22 mouse cellular contexts compared by ENCODE assay signal in genomic region chr17:84282388-84283280, GRCm38 (mm10).
DNase-seq lines count a peak whose midpoint lies in the region; ATAC-seq and TF ChIP-seq lines count a peak whose summit lies in the region.
"Had no signal": no experiment of that assay in that cellular context is flagged by ENCODE, and none has a peak within 500 bp of the region (broad histone marks: within the 10 kb centered on the region; RNA-seq: fewer than 3 reads in every experiment).

No protein-coding gene starts in this region.

- TF ChIP-seq EP300 in lung, postnatal 0 days (IDR thresholded peaks at IDR 0.05): no peak

- H3K9me3 ChIP-seq in kidney, embryonic 15.5 days (replicated peaks): no peaks in the 10 kb centered on the region
- H3K9me3 ChIP-seq in lung, embryonic 14.5 days (ENCODE audit: low read depth, low read length): peaks cover 6% of the 10 kb centered on the region; the same call in 1 of the 2 replicates
- H3K9me3 ChIP-seq in lung, postnatal 0 days (ENCODE audit: low read length): no peaks in the 10 kb centered on the region
- H3K9me3 ChIP-seq in intestine, postnatal 0 days (ENCODE audit: control insufficient read depth): no peaks in the 10 kb centered on the region
- H3K9me3 ChIP-seq: embryonic facial prominence, embryonic 15.5 days; hindbrain, embryonic 10.5 days; liver, embryonic 12.5 days; midbrain, embryonic 10.5 days had no signal

- ATAC-seq in kidney, embryonic 15.5 days (replicated peaks; ENCODE audit: low FRiP score): no peak
- no peak for ATAC-seq in lung, embryonic 14.5 days (ENCODE audit: insufficient read depth)
- ATAC-seq in lung, postnatal 0 days: no peak
- ATAC-seq in intestine, postnatal 0 days: no peak
- ATAC-seq: forebrain, embryonic 16.5 days; hindbrain, postnatal 0 days; liver, embryonic 12.5 days had no signal

- 71% methylated on average over 8 of the region's 8 CpGs for WGBS in kidney, embryonic 15.5 days
- WGBS in lung, embryonic 14.5 days: 41% methylated on average over 8 of the region's 8 CpGs
- 50% methylated on average over 8 of the region's 8 CpGs for WGBS in lung, postnatal 0 days
- 70% methylated on average over 8 of the region's 8 CpGs for WGBS in intestine, postnatal 0 days

- peak overlapping the region; percentile 19; the same call in 1 of the 2 replicates for H3K27ac ChIP-seq in kidney, embryonic 15.5 days
- peak overlapping the region; percentile 58 for H3K27ac ChIP-seq in lung, embryonic 14.5 days (ENCODE audit: low read depth)
- H3K27ac ChIP-seq in lung, postnatal 0 days (ENCODE audit: low read length): no peak overlapping the region
- H3K27ac ChIP-seq in intestine, postnatal 0 days (ENCODE audit: low read depth, low read length): no peak overlapping the region
- H3K27ac ChIP-seq: embryonic facial prominence, embryonic 15.5 days; heart, adult 2 months; hindbrain, embryonic 10.5 days; hindbrain, postnatal 0 days; liver, embryonic 12.5 days; midbrain, embryonic 10.5 days; neural tube, embryonic 13.5 days had no signal

- no peak overlapping the region for H3K4me3 ChIP-seq in kidney, embryonic 15.5 days (replicated peaks)
- H3K4me3 ChIP-seq in lung, embryonic 14.5 days (ENCODE audit: low read depth, low read length): no peak overlapping the region
- no peak overlapping the region for H3K4me3 ChIP-seq in lung, postnatal 0 days (ENCODE audit: low read depth, low read length)
- H3K4me3 ChIP-seq in intestine, postnatal 0 days (ENCODE audit: low read depth, low read length): no peak overlapping the region
- H3K4me3 ChIP-seq: embryonic facial prominence, embryonic 15.5 days; heart, adult 2 months; hindbrain, embryonic 10.5 days; liver, embryonic 12.5 days; midbrain, embryonic 10.5 days; neural tube, embryonic 13.5 days had no signal

- no peak overlapping the region for H3K4me2 ChIP-seq in kidney, embryonic 15.5 days
- H3K4me2 ChIP-seq in lung, embryonic 14.5 days: no peak overlapping the region
- no peak overlapping the region for H3K4me2 ChIP-seq in lung, postnatal 0 days (replicated peaks; ENCODE audit: low read depth, low read length)
- no peak overlapping the region for H3K4me2 ChIP-seq in intestine, postnatal 0 days (replicated peaks; ENCODE audit: low read depth)
- H3K4me2 ChIP-seq: embryonic facial prominence, embryonic 15.5 days; liver, embryonic 12.5 days; neural tube, embryonic 13.5 days had no signal

- no peaks in the 10 kb centered on the region for H3K27me3 ChIP-seq in kidney, embryonic 15.5 days
- no peaks in the 10 kb centered on the region for H3K27me3 ChIP-seq in lung, embryonic 14.5 days (ENCODE audit: insufficient read depth, low read length)
- no peaks in the 10 kb centered on the region for H3K27me3 ChIP-seq in lung, postnatal 0 days (replicated peaks; ENCODE audit: insufficient read depth, low read length)
- no peaks in the 10 kb centered on the region for H3K27me3 ChIP-seq in intestine, postnatal 0 days (replicated peaks; ENCODE audit: control insufficient read depth, insufficient read depth, low read length)
- H3K27me3 ChIP-seq: embryonic facial prominence, embryonic 15.5 days; liver, embryonic 12.5 days; neural tube, embryonic 13.5 days had no signal

- no peak for TF ChIP-seq CTCF in lung, embryonic 14.5 days (IDR thresholded peaks at IDR 0.05; ENCODE audit: low read depth)
- no peak for TF ChIP-seq CTCF in lung, postnatal 0 days (IDR thresholded peaks at IDR 0.05)
- TF ChIP-seq CTCF in intestine, postnatal 0 days (IDR thresholded peaks at IDR 0.05; ENCODE audit: low read depth): no peak

- DNase-seq in kidney, adult 18-20 months: no peak
- DNase-seq in lung, embryonic 14.5 days: peak; percentile 62
- DNase-seq in lung, postnatal 0 days (ENCODE audit: low spot score): no peak
- no peak for DNase-seq in urinary bladder, postnatal 25 days (ENCODE audit: low spot score)
- DNase-seq in frontal cortex, postnatal 25 days (ENCODE audit: low spot score in 2 of 2): no peak
- DNase-seq: adrenal gland, postnatal 25 days; B cell, adult 2 months; cerebellum, adult 11-12 months; cerebellum, postnatal 14 days; heart, adult 2 months; lung, postnatal 14 days; right cerebral cortex, adult 18-20 months; thymus, postnatal 36 days had no signal

- peaks cover 4% of the 10 kb centered on the region; the same call in 1 of the 2 replicates for H3K36me3 ChIP-seq in kidney, embryonic 15.5 days
- no peaks in the 10 kb centered on the region for H3K36me3 ChIP-seq in lung, embryonic 14.5 days (ENCODE audit: insufficient read depth)
- no peaks in the 10 kb centered on the region for H3K36me3 ChIP-seq in lung, postnatal 0 days (ENCODE audit: insufficient read depth, low read length)
- no peaks in the 10 kb centered on the region for H3K36me3 ChIP-seq in intestine, postnatal 0 days (ENCODE audit: control insufficient read depth, insufficient read depth)
- H3K36me3 ChIP-seq: embryonic facial prominence, embryonic 15.5 days; neural tube, embryonic 13.5 days had no signal

- peaks cover 22% of the 10 kb centered on the region for H3K4me1 ChIP-seq in kidney, embryonic 15.5 days
- H3K4me1 ChIP-seq in lung, embryonic 14.5 days (ENCODE audit: insufficient read depth): peaks cover 34% of the 10 kb centered on the region
- peaks cover 15% of the 10 kb centered on the region; the same call in 1 of the 2 replicates for H3K4me1 ChIP-seq in lung, postnatal 0 days (ENCODE audit: insufficient read depth, low read depth, low read length)
- 0 out of 2 replicates have a peak, but pooled peaks cover 7% of the 10 kb centered on the region for H3K4me1 ChIP-seq in intestine, postnatal 0 days (replicated peaks; ENCODE audit: control insufficient read depth, insufficient read depth, low read length)
- H3K4me1 ChIP-seq: hindbrain, embryonic 10.5 days; midbrain, embryonic 10.5 days had no signal

- H3K9ac ChIP-seq in kidney, embryonic 15.5 days: no peak overlapping the region
- H3K9ac ChIP-seq in lung, embryonic 14.5 days: no peak overlapping the region
- no peak overlapping the region for H3K9ac ChIP-seq in lung, postnatal 0 days (replicated peaks; ENCODE audit: low read depth)
- H3K9ac ChIP-seq in intestine, postnatal 0 days (ENCODE audit: low read depth, low read length): 0 out of 2 replicates have a peak overlapping the region, but pooled peaks have one; percentile 11
- H3K9ac ChIP-seq: embryonic facial prominence, embryonic 15.5 days; liver, embryonic 12.5 days; neural tube, embryonic 13.5 days had no signal

Comparison
In these comparisons a context has a peak if more than half of its experiments do, and no peak if none do; other contexts are left out.
1. H3K27ac ChIP-seq: peak in kidney, embryonic 15.5 days (single experiment) and lung, embryonic 14.5 days (single experiment); none in lung, postnatal 0 days (single experiment) and intestine, postnatal 0 days (single experiment).